Mouse (Mus musculus): ENCODE results near the gene Trip6. TPM values are rescaled to one million over a fixed set of nuclear protein-coding genes. Genes with fewer than 3 reads are reported as not detected.

Trip6 gene
- total RNA-seq (2021) = 1 to 10 TPM; 4.8 to 5.9 TPM
- long read RNA-seq, experiment 1, transcript Trip6-201 (9 exons, 2,168 nt) = major isoform, 7 of 11 reads
- long read RNA-seq, experiment 1, partial matches to known transcripts = 1 of 11 reads
- long read RNA-seq, experiment 1, other reads (novel, unspliced or antisense) = 3 of 11 reads
- long read RNA-seq, experiment 2, partial matches to known transcripts = 1 of 7 reads
- long read RNA-seq, experiment 2, other reads (novel, unspliced or antisense) = 2 of 7 reads

- DNase-seq (ENCODE audit: low spot score in 2 of 2) = peak; percentile 46 to 59
Measured at GRCm38 (mm10) chr5:137314193-137315083, at the start of gene Trip6. Trip6 (minus strand) TSS chr5:137314404.

- DNase-seq (ENCODE audit: low spot score in 2 of 2) = no peak
Measured at GRCm38 (mm10) chr5:137358382-137358781, 44.2 kb upstream of the Trip6 start.

- DNase-seq (ENCODE audit: low spot score in 2 of 2) = no peak
Measured at GRCm38 (mm10) chr5:137354091-137354490, 39.9 kb upstream of the Trip6 start.

GRCm38 (mm10) chr5:137352011-137352975 lies 38.1 kb upstream of the Trip6 start:
- DNase-seq (ENCODE audit: low spot score in 2 of 2) = no peak

- DNase-seq (ENCODE audit: low spot score in 2 of 2) = no peak
Measured at GRCm38 (mm10) chr5:137351394-137351793, 37.2 kb upstream of the Trip6 start.

- no peak for DNase-seq (ENCODE audit: low spot score in 2 of 2)
Measured at GRCm38 (mm10) chr5:137351058-137351380, 36.8 kb upstream of the Trip6 start.

GRCm38 (mm10) chr5:137350205-137351057 lies 36.2 kb upstream of the Trip6 start:
- no peak for DNase-seq (ENCODE audit: low spot score in 2 of 2)

GRCm38 (mm10) chr5:137349384-137350204 lies 35.4 kb upstream of the Trip6 start, which contains the start of gene Ephb4:
Ephb4 (plus strand) TSS chr5:137350109.
- peak; percentile 20 to 28 for DNase-seq (ENCODE audit: low spot score in 2 of 2)

GRCm38 (mm10) chr5:137348482-137349383 lies 34.5 kb upstream of the Trip6 start:
- DNase-seq (ENCODE audit: low spot score in 2 of 2) = no peak

GRCm38 (mm10) chr5:137347856-137348255 lies 33.7 kb upstream of the Trip6 start:
- no peak for DNase-seq (ENCODE audit: low spot score in 2 of 2)

- DNase-seq (ENCODE audit: low spot score in 2 of 2) = no peak
Measured at GRCm38 (mm10) chr5:137346983-137347382, 32.8 kb upstream of the Trip6 start.

- no peak for DNase-seq (ENCODE audit: low spot score in 2 of 2)
Measured at GRCm38 (mm10) chr5:137346388-137346787, 32.2 kb upstream of the Trip6 start.

GRCm38 (mm10) chr5:137345821-137346220 lies 31.6 kb upstream of the Trip6 start:
- no peak for DNase-seq (ENCODE audit: low spot score in 2 of 2)

- DNase-seq (ENCODE audit: low spot score in 2 of 2) = no peak
Measured at GRCm38 (mm10) chr5:137343869-137344268, 29.7 kb upstream of the Trip6 start.

GRCm38 (mm10) chr5:137343412-137343811 lies 29.2 kb upstream of the Trip6 start:
- DNase-seq (ENCODE audit: low spot score in 2 of 2) = no peak

- no peak for DNase-seq (ENCODE audit: low spot score in 2 of 2)
Measured at GRCm38 (mm10) chr5:137342407-137343012, 28.3 kb upstream of the Trip6 start.

- DNase-seq (ENCODE audit: low spot score in 2 of 2) = no peak
Measured at GRCm38 (mm10) chr5:137340222-137340621, 26.0 kb upstream of the Trip6 start.
